Mouse (Mus musculus): ENCODE results near the gene Slc4a10.

DNA sequence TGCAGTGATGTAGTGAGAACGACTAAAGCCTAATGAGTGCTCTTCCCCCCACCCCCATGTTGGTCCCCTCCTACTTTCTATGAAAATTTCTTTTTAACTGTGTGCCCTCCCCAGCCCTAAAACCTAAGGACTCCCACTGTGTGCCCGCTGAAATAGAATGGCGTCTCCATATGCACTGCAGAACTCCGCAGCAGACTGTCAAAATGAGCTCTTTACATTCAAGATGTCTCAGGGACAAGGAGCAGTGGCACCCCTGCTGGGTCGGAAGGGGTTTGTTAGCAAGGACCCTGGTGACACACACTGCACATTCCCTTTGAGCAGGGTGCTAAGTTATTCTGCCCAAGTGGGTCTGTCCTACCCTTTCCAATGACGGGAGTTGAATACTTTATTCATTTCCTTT, 309.5 kb downstream of the Slc4a10 start:
- TF ChIP-seq CTCF (IDR thresholded peaks at IDR 0.05; ENCODE audit: low read depth, low read length) (no peak), POLR2A (IDR thresholded peaks at IDR 0.05; ENCODE audit: borderline replicate concordance, low read depth, low read length) (no peak)
